Mouse (Mus musculus) c-Kit-positive CD71-negative TER-119-negative erythroid progenitor cells, embryonic 14.5 days (primary cell): ENCODE measurements around the gene Tmem170.

Experiments used
- DNase-seq: peaks from one replicate; pipeline ENCODE4 v3.0.0-alpha.2; 2013; ENCODE audit warnings: low read depth

Gene Tmem170

DNA sequence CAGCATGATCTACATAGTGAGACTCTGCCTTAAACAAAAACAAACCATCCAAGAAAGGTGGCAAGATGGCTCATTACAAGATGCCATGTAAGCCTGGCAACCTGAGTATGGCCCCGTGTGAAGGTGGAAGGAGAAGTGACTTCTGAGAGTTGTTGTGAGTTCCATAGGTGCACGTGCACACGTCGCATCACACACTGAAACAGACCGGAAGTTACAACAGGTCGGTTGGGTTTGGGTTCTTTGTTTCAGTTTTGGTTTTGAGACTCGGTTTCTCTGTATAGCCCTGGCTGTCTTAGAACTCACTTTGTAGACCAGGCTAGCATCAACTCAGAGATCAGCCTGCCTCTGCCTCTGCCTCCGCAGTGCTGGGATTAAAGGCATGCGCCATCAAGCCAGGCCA lies 62.7 kb downstream of the Tmem170 start:
- DNase-seq: no peak
